Mouse (Mus musculus) spleen, adult 2 months (tissue): ENCODE measurements around the gene D230025D16Rik.

Experiments used
- CTCF ChIP-seq: fragments of 200-500 bp; IDR thresholded peaks from 2 replicates; pipeline ENCODE4 v1.5.1; 2011; ENCODE audit warnings: mild to moderate bottlenecking, inconsistent platforms; ENCODE audit not compliant: insufficient read depth, insufficient read length, insufficient replicate concordance; ENCODE audit errors: extremely low read depth
- POLR2A ChIP-seq: fragments of 200-500 bp; IDR thresholded peaks from 2 replicates; pipeline ENCODE4 v1.6.1; 2011; ENCODE audit warnings: low read depth, low read length, inconsistent platforms

GRCm38 (mm10) chr8:105253766-105254151, 28.8 kb downstream of the D230025D16Rik start:
- TF ChIP-seq CTCF (no peak), POLR2A (no peak)
